18 mouse cellular contexts compared by ENCODE assay signal in the genomic region with DNA sequence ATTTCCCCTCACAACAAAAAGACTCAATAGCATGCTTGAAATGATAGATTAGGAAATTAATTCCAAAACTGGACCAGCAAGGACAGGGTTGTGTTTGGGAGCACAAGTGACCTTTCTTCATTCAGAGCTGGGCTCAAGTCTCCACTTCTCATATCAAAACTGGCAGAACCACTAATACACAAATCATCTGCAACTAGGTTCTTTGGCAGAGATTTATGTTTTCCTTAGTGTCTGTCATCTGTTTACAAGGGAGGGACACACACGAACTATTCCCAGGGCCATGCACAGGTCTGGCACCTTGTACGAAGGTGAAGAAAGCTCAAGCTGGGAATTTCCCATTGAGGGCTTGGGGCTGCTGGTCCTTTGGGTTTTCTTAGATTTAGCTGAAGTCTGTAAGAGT. TPM values are rescaled to one million over a fixed set of nuclear protein-coding genes. Genes with fewer than 3 reads are reported as not detected.
"Had no signal": no experiment of that assay in that cellular context is flagged by ENCODE, and none has a peak within 500 bp of the region (broad histone marks: within the 10 kb centered on the region; RNA-seq: fewer than 3 reads in every experiment).

No protein-coding gene starts in this region.

- H3K9me3 ChIP-seq: limb, embryonic 12.5 days; limb, embryonic 15.5 days; liver, embryonic 13.5 days; midbrain, embryonic 13.5 days; neural tube, embryonic 15.5 days; stomach, embryonic 15.5 days had no signal

- H3K27ac ChIP-seq: limb, embryonic 12.5 days; limb, embryonic 15.5 days; liver, embryonic 13.5 days; neural tube, embryonic 15.5 days had no signal

- H3K36me3 ChIP-seq: midbrain, embryonic 13.5 days; neural tube, embryonic 15.5 days had no signal

- H3K4me3 ChIP-seq: limb, embryonic 12.5 days; limb, embryonic 15.5 days; liver, embryonic 13.5 days; midbrain, embryonic 13.5 days; neural tube, embryonic 15.5 days; stomach, embryonic 15.5 days had no signal

- H3K4me2 ChIP-seq: limb, embryonic 12.5 days; limb, embryonic 15.5 days; liver, embryonic 13.5 days; midbrain, embryonic 13.5 days; neural tube, embryonic 15.5 days; stomach, embryonic 15.5 days had no signal

- ATAC-seq: intestine, postnatal 0 days; midbrain, embryonic 13.5 days had no signal

- H3K27me3 ChIP-seq: limb, embryonic 12.5 days; limb, embryonic 15.5 days; liver, embryonic 13.5 days; midbrain, embryonic 13.5 days; neural tube, embryonic 15.5 days; stomach, embryonic 15.5 days had no signal

- DNase-seq: kidney, adult 2 months; kidney, postnatal 10 days; kidney, postnatal 36 days; liver, embryonic 13.5 days; lung, adult 2 months; lung, postnatal 14 days; lung, postnatal 4 days; right cerebral cortex, postnatal 25 days; spleen, adult 18-20 months; thymus, adult 18-20 months; thymus, postnatal 36 days had no signal

- H3K9ac ChIP-seq: limb, embryonic 12.5 days; limb, embryonic 15.5 days; liver, embryonic 13.5 days; midbrain, embryonic 13.5 days; neural tube, embryonic 15.5 days; stomach, embryonic 15.5 days had no signal

RNA-seq across cellular contexts. Expression of gene Bcar1, which starts 38.6 kb away (rescaled TPM):
- total RNA-seq: megakaryocyte-erythroid progenitor cell, adult 5-6 weeks had no signal
